Mouse (Mus musculus): ENCODE data around the gene Atrnl1.
A peak's percentile ranks its signal among the peaks of the same experiment; 100 is the strongest.
"Not testable (repeated sequence)": the region's sequence is repeated elsewhere in the genome, so short reads cannot be mapped to it uniquely, and the experiment has no call there.

The Atrnl1 gene

GRCm38 (mm10) chr19:57610058-57610475 lies 767 bp upstream of the Atrnl1 start:
- DNase-seq: no peak

- DNase-seq: peak; percentile 67
These were observed 701 bp downstream of the Atrnl1 start for GRCm38 (mm10) chr19:57611291-57612178.

GRCm38 (mm10) chr19:57612179-57612472 lies 1.3 kb downstream of the Atrnl1 start:
- DNase-seq: no peak

GRCm38 (mm10) chr19:57615972-57616621 lies 5.3 kb downstream of the Atrnl1 start:
- DNase-seq: no peak

- DNase-seq: no peak
These were observed 8.3 kb downstream of the Atrnl1 start for GRCm38 (mm10) chr19:57619088-57619487.

GRCm38 (mm10) chr19:57621814-57622213 lies 11.0 kb downstream of the Atrnl1 start:
- no peak for DNase-seq

- DNase-seq: no peak
These were observed 14.9 kb downstream of the Atrnl1 start for GRCm38 (mm10) chr19:57625738-57626137.

GRCm38 (mm10) chr19:57627251-57627650 lies 16.4 kb downstream of the Atrnl1 start:
- DNase-seq: no peak

- no peak for DNase-seq
These were observed 31.7 kb downstream of the Atrnl1 start for GRCm38 (mm10) chr19:57642536-57642935.

GRCm38 (mm10) chr19:57642980-57643379 lies 32.1 kb downstream of the Atrnl1 start:
- no peak for DNase-seq

- DNase-seq: no peak
These were observed 37.5 kb downstream of the Atrnl1 start for GRCm38 (mm10) chr19:57648202-57648943.

- no peak for DNase-seq
These were observed 38.1 kb downstream of the Atrnl1 start for GRCm38 (mm10) chr19:57648944-57649271.

- no peak for DNase-seq
These were observed 44.2 kb downstream of the Atrnl1 start for GRCm38 (mm10) chr19:57655083-57655482.

GRCm38 (mm10) chr19:57655491-57655890 lies 44.7 kb downstream of the Atrnl1 start:
- no peak for DNase-seq

- DNase-seq: peak; percentile 37
These were observed 46.7 kb downstream of the Atrnl1 start for GRCm38 (mm10) chr19:57657426-57658087.

GRCm38 (mm10) chr19:57658111-57659091 lies 47.6 kb downstream of the Atrnl1 start:
- no peak for DNase-seq

GRCm38 (mm10) chr19:57667011-57667410 lies 56.2 kb downstream of the Atrnl1 start:
- no peak for DNase-seq

- DNase-seq: no peak
These were observed 57.1 kb downstream of the Atrnl1 start for GRCm38 (mm10) chr19:57667946-57668345.

- no peak for DNase-seq
These were observed 68.6 kb downstream of the Atrnl1 start for GRCm38 (mm10) chr19:57679455-57679854.

GRCm38 (mm10) chr19:57686596-57686995 lies 75.8 kb downstream of the Atrnl1 start:
- no peak for DNase-seq

- no peak for DNase-seq
These were observed 81.7 kb downstream of the Atrnl1 start for GRCm38 (mm10) chr19:57692566-57692965.

GRCm38 (mm10) chr19:57696781-57697180 lies 85.9 kb downstream of the Atrnl1 start:
- DNase-seq: not testable (repeated sequence)
